Mouse (Mus musculus) forebrain, embryonic 14.5 days (tissue): ENCODE measurements at regions not wholly inside any gene's neighbourhood (a gene's known extent, or its start where the extent isn't known, plus 50 kb on each side); places are given as distances from the start of the nearest gene placed in this dataset.

Experiments
- ATAC-seq: fragments of 200-750 bp; cut with Nextera tagmentation; 2 replicates; pipeline ENCODE4 v1.8.0; 2017; ENCODE audit warnings: mild to moderate bottlenecking, moderate library complexity
- DNase-seq: peaks from one replicate; pipeline ENCODE4 v3.0.0-alpha.2; 2015; ENCODE audit warnings: low spot score
- H3K27ac ChIP-seq: fragments of 300-500 bp; sonication (generic); 2 replicates; pipeline ENCODE4 v1.5.1; 2014; ENCODE audit warnings: low read depth, mild to moderate bottlenecking, control low read depth, low read length, moderate library complexity
- H3K27me3 ChIP-seq: fragments of 300-500 bp; sonication (generic); replicated peaks from 2 replicates; pipeline ENCODE4 v1.6.1; 2014; ENCODE audit warnings: low read length, control low read depth, mixed read lengths; ENCODE audit not compliant: control insufficient read depth, insufficient read depth
- H3K36me3 ChIP-seq: fragments of 300-500 bp; sonication (generic); 2 replicates; pipeline ENCODE4 v1.6.1; 2014; ENCODE audit warnings: low read length, control low read depth; ENCODE audit not compliant: control insufficient read depth, insufficient read depth
- H3K4me1 ChIP-seq: fragments of 300-500 bp; sonication (generic); 2 replicates; pipeline ENCODE4 v1.6.1; 2014; ENCODE audit warnings: antibody characterized with exemption, low read length, control low read depth; ENCODE audit not compliant: control insufficient read depth, insufficient read depth
- H3K4me2 ChIP-seq: fragments of 300-500 bp; sonication (generic); 2 replicates; pipeline ENCODE4 v1.6.1; 2014; ENCODE audit warnings: mild to moderate bottlenecking, control low read depth, low read length
- H3K4me3 ChIP-seq: fragments of 300-500 bp; sonication (generic); 2 replicates; pipeline ENCODE4 v1.5.1; 2014; ENCODE audit warnings: low read depth, low read length, control low read depth
- H3K9ac ChIP-seq: fragments of 300-500 bp; sonication (generic); 2 replicates; pipeline ENCODE4 v1.6.1; 2014; ENCODE audit warnings: mild to moderate bottlenecking, low read length, control low read depth, moderate library complexity
- H3K9me3 ChIP-seq: fragments of 300-500 bp; sonication (generic); replicated peaks from 2 replicates; pipeline ENCODE4 v1.6.1; 2016; ENCODE audit warnings: low read length, control low read depth, mixed read lengths; ENCODE audit not compliant: control insufficient read depth
- WGBS: fragments of 180-500 bp; shearing (Covaris S2); extraction: QIAGEN DNeasy Blood & Tissue Kit; methylation state at CpG from one replicate; pipeline ENCODE4 v1.1.7; 2014; 5-methylcytosine and 5-hydroxymethylcytosine counted together

- ATAC-seq = no peak
- WGBS = 79% methylated on average over 14 of the region's 14 CpGs
- H3K9ac ChIP-seq = no peak overlapping the region
Measured at GRCm38 (mm10) chr12:112372234-112373050, 116.8 kb upstream of the A530016L24Rik start.

GRCm38 (mm10) chr12:112373966-112374365 lies 115.3 kb upstream of the A530016L24Rik start:
- no peak overlapping the region for H3K27ac ChIP-seq
- no peak overlapping the region for H3K4me3 ChIP-seq
- no peak overlapping the region for H3K4me2 ChIP-seq
- WGBS = 87% methylated on average over 7 of the region's 7 CpGs
- DNase-seq = no peak
- no peaks in the 10 kb centered on the region for H3K36me3 ChIP-seq
- ATAC-seq = no peak
- no peaks in the 10 kb centered on the region for H3K9me3 ChIP-seq
- no peaks in the 10 kb centered on the region for H3K27me3 ChIP-seq
- peaks cover 23% of the 10 kb centered on the region for H3K4me1 ChIP-seq
- H3K9ac ChIP-seq = no peak overlapping the region

More at GRCm38 (mm10) chr12:112372234-112373050, 116.8 kb upstream of the A530016L24Rik start:
- peaks cover 14% of the 10 kb centered on the region for H3K4me1 ChIP-seq
- no peaks in the 10 kb centered on the region for H3K36me3 ChIP-seq
- no peak for DNase-seq
- H3K27me3 ChIP-seq = no peaks in the 10 kb centered on the region
- no peak overlapping the region for H3K27ac ChIP-seq
- no peaks in the 10 kb centered on the region for H3K9me3 ChIP-seq
- H3K4me3 ChIP-seq = no peak overlapping the region
- H3K4me2 ChIP-seq = no peak overlapping the region

- no peak overlapping the region for H3K4me2 ChIP-seq
- 0 out of 2 replicates have a peak overlapping the region, but pooled peaks have one; percentile 14 for H3K27ac ChIP-seq
- H3K4me3 ChIP-seq = no peak overlapping the region
- H3K27me3 ChIP-seq = no peaks in the 10 kb centered on the region
- H3K9ac ChIP-seq = no peak overlapping the region
- H3K4me1 ChIP-seq = peaks cover 14% of the 10 kb centered on the region
- 74% methylated on average over 5 of the region's 5 CpGs for WGBS
- H3K9me3 ChIP-seq = no peaks in the 10 kb centered on the region
- ATAC-seq (no peak), DNase-seq (peak; percentile 29)
- no peaks in the 10 kb centered on the region for H3K36me3 ChIP-seq
Measured at GRCm38 (mm10) chr12:112376236-112376635, 113.0 kb upstream of the A530016L24Rik start.

- 89% methylated on average over 8 of the region's 8 CpGs for WGBS
- DNase-seq = no peak
Measured at GRCm38 (mm10) chr12:112376701-112377100, 112.5 kb upstream of the A530016L24Rik start.

GRCm38 (mm10) chr12:112378482-112379243 lies 110.6 kb upstream of the A530016L24Rik start:
- 31% methylated on average over 13 of the region's 13 CpGs for WGBS
- H3K4me3 ChIP-seq = no peak overlapping the region
- H3K36me3 ChIP-seq = no peaks in the 10 kb centered on the region
- H3K4me1 ChIP-seq = peaks cover 14% of the 10 kb centered on the region
- H3K9me3 ChIP-seq = no peaks in the 10 kb centered on the region
- peak overlapping the region; percentile 55 for H3K27ac ChIP-seq
- no peaks in the 10 kb centered on the region for H3K27me3 ChIP-seq
- ATAC-seq (peak; percentile 51), DNase-seq (peak; percentile 67)
- no peak overlapping the region for H3K4me2 ChIP-seq
- H3K9ac ChIP-seq = no peak overlapping the region

More at GRCm38 (mm10) chr12:112376701-112377100, 112.5 kb upstream of the A530016L24Rik start:
- Histone ChIP-seq H3K27me3 (no peaks in the 10 kb centered on the region), H3K4me2 (no peak overlapping the region), H3K27ac (0 out of 2 replicates have a peak overlapping the region, but pooled peaks have one; percentile 14), H3K36me3 (no peaks in the 10 kb centered on the region), H3K4me3 (no peak overlapping the region), H3K4me1 (peaks cover 14% of the 10 kb centered on the region), H3K9me3 (no peaks in the 10 kb centered on the region), H3K9ac (no peak overlapping the region)
- no peak for ATAC-seq

GRCm38 (mm10) chr12:112387836-112388235 lies 101.4 kb upstream of the A530016L24Rik start:
- H3K9ac ChIP-seq = no peak overlapping the region
- ATAC-seq (no peak), DNase-seq (no peak)
- no peaks in the 10 kb centered on the region for H3K9me3 ChIP-seq
- 64% methylated on average over 9 of the region's 9 CpGs for WGBS
- no peaks in the 10 kb centered on the region for H3K27me3 ChIP-seq
- H3K4me3 ChIP-seq = no peak overlapping the region
- H3K36me3 ChIP-seq = no peaks in the 10 kb centered on the region
- H3K4me2 ChIP-seq = no peak overlapping the region
- no peaks in the 10 kb centered on the region for H3K4me1 ChIP-seq
- H3K27ac ChIP-seq = no peak overlapping the region

- no peak overlapping the region for H3K4me2 ChIP-seq
- H3K36me3 ChIP-seq = no peaks in the 10 kb centered on the region
- DNase-seq (peak; percentile 43), ATAC-seq (peak; percentile 40; the same call in 1 of the 2 replicates)
- no peaks in the 10 kb centered on the region for H3K27me3 ChIP-seq
- H3K4me3 ChIP-seq = no peak overlapping the region
- H3K9me3 ChIP-seq = no peaks in the 10 kb centered on the region
- H3K9ac ChIP-seq = no peak overlapping the region
- 60% methylated on average over 13 of the region's 13 CpGs for WGBS
- peak overlapping the region; percentile 24; the same call in 1 of the 2 replicates for H3K27ac ChIP-seq
- H3K4me1 ChIP-seq = 0 out of 2 replicates have a peak, but pooled peaks cover 5% of the 10 kb centered on the region
Measured at GRCm38 (mm10) chr12:112395909-112396308, 93.3 kb upstream of the A530016L24Rik start.

- no peaks in the 10 kb centered on the region for H3K4me1 ChIP-seq
- H3K4me2 ChIP-seq = no peak overlapping the region
- DNase-seq = no peak
- ATAC-seq = no peak
- H3K9ac ChIP-seq = no peak overlapping the region
- no peak overlapping the region for H3K4me3 ChIP-seq
- WGBS = 54% methylated on average over 11 of the region's 11 CpGs
- no peak overlapping the region for H3K27ac ChIP-seq
- no peaks in the 10 kb centered on the region for H3K27me3 ChIP-seq
- no peaks in the 10 kb centered on the region for H3K36me3 ChIP-seq
- H3K9me3 ChIP-seq = no peaks in the 10 kb centered on the region
Measured at GRCm38 (mm10) chr12:112403688-112404240, 85.5 kb upstream of the A530016L24Rik start.
